Mouse (Mus musculus): ENCODE measurements around the gene Eaf1. TPM values are rescaled to one million over a fixed set of nuclear protein-coding genes. Genes with fewer than 3 reads are reported as not detected.

Gene Eaf1
- polyA plus RNA-seq, 2 experiments = 22.6 to 37.4 TPM

DNA sequence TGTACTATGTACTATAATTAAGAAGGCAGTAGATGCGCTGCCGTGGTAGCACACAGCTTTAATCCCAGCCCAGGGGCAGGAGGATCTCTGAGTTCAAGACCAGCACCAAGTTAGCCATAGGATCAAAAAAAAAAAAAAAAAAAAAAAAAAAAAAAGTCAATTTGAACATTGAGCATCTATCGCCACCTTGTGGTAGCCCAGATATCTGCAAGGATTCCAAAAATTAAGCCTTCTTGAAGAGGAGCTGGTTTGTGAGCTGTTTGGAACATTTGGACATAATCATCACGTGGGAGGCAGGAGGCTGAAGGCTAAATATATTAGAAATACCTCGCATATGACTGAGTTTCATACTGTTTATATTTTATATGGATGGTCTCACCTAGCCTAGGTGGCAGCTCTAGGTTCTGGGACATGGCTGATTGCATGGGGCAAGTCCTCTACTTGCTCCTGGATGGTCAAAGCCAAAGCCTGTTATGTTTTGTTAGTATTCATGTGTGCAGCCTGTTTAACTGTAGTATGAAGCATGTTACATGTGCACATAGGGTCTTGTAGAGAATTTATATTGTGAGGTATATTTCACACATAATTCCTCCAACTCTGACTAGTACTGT, 21.6 kb upstream of the Eaf1 start:
- no peaks in the 10 kb centered on the region for H3K36me3 ChIP-seq (ENCODE audit: control insufficient read depth, insufficient read depth, low read length)
- DNase-seq (ENCODE audit: low spot score) (peak; percentile 81), ATAC-seq (ENCODE audit: low FRiP score, low read depth) (peak; percentile 41; the same call in 1 of the 2 replicates)
- H3K9ac ChIP-seq (ENCODE audit: low read depth, low read length, severe bottlenecking) = no peak overlapping the region
- H3K27ac ChIP-seq (replicated peaks; ENCODE audit: low read depth, low read length) = no peak overlapping the region
- WGBS = 4% methylated on average over 5 of the region's 5 CpGs
- H3K9me3 ChIP-seq (ENCODE audit: control insufficient read depth, low read length) = no peaks in the 10 kb centered on the region
- TF ChIP-seq POLR2A (IDR thresholded peaks at IDR 0.05; ENCODE audit: borderline replicate concordance, extremely low read depth, insufficient read depth, insufficient read length) = no peak
- no peak overlapping the region for H3K4me2 ChIP-seq (replicated peaks; ENCODE audit: low read depth, low read length, severe bottlenecking)
- no peak overlapping the region for H3K4me3 ChIP-seq (replicated peaks; ENCODE audit: low read length)
- no peaks in the 10 kb centered on the region for H3K27me3 ChIP-seq (ENCODE audit: control insufficient read depth, insufficient read depth, low read length)
- H3K4me1 ChIP-seq (ENCODE audit: control insufficient read depth, insufficient read depth, low read length) = no peaks in the 10 kb centered on the region

DNA sequence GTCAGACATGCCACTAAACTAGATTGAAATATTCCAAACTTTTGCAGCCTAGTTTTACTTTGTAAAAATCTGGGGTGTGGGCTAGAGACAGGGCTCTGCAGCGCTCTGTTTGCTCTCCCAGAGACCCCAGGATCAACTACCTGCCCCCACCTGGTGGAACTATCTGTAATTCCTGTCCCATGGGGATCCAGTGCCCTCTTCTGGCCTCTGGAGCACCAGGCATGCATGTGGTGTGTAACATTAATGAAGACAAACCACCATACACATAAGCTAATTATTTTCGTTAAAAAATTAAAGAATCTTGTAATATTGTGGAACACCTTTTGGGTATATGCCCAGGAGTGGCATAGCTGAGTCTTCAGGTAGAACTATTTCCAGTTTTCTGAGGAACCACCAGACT, 20.9 kb upstream of the Eaf1 start:
- TF ChIP-seq POLR2A (IDR thresholded peaks at IDR 0.05; ENCODE audit: borderline replicate concordance, extremely low read depth, insufficient read depth, insufficient read length) = no peak
- H3K9me3 ChIP-seq (ENCODE audit: control insufficient read depth, low read length) = no peaks in the 10 kb centered on the region
- ATAC-seq (ENCODE audit: low FRiP score, low read depth) (no peak), DNase-seq (ENCODE audit: low spot score) (no peak)
- H3K4me3 ChIP-seq (replicated peaks; ENCODE audit: low read length) = no peak overlapping the region
- H3K27ac ChIP-seq (replicated peaks; ENCODE audit: low read depth, low read length) = no peak overlapping the region
- H3K9ac ChIP-seq (ENCODE audit: low read depth, low read length, severe bottlenecking) = no peak overlapping the region
- H3K4me2 ChIP-seq (replicated peaks; ENCODE audit: low read depth, low read length, severe bottlenecking) = no peak overlapping the region
- H3K36me3 ChIP-seq (ENCODE audit: control insufficient read depth, insufficient read depth, low read length) = 0 out of 2 replicates have a peak, but pooled peaks cover 4% of the 10 kb centered on the region
- H3K27me3 ChIP-seq (ENCODE audit: control insufficient read depth, insufficient read depth, low read length) = no peaks in the 10 kb centered on the region
- H3K4me1 ChIP-seq (ENCODE audit: control insufficient read depth, insufficient read depth, low read length) = no peaks in the 10 kb centered on the region
- 82% methylated on average over 2 of the region's 2 CpGs for WGBS

DNA sequence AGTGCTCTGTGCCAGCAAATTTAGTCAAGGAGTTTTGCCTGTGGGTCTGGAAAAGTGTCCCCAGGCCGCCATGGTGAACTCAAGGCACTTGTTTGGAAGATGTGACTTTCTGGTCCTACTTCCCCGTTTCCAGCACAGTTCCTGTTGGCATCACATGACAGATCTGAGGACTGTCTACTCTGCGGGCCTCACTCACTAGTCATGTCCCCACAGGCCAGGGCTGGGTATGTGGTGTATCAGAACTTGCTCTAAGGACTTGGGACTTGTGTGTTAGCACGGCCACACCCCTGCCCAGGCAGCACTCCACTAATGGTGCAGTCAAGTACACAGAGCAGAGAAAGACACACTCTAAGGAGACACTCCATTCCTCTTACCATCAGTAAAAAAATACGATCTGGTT, 11.8 kb upstream of the Eaf1 start:
- TF ChIP-seq POLR2A (IDR thresholded peaks at IDR 0.05; ENCODE audit: borderline replicate concordance, extremely low read depth, insufficient read depth, insufficient read length) = no peak
- Histone ChIP-seq H3K4me2 (replicated peaks; ENCODE audit: low read depth, low read length, severe bottlenecking) (no peak overlapping the region), H3K27me3 (ENCODE audit: control insufficient read depth, insufficient read depth, low read length) (no peaks in the 10 kb centered on the region), H3K4me3 (replicated peaks; ENCODE audit: low read length) (no peak overlapping the region), H3K36me3 (ENCODE audit: control insufficient read depth, insufficient read depth, low read length) (peaks cover 88% of the 10 kb centered on the region), H3K4me1 (ENCODE audit: control insufficient read depth, insufficient read depth, low read length) (no peaks in the 10 kb centered on the region), H3K27ac (replicated peaks; ENCODE audit: low read depth, low read length) (no peak overlapping the region), H3K9me3 (ENCODE audit: control insufficient read depth, low read length) (no peaks in the 10 kb centered on the region), H3K9ac (ENCODE audit: low read depth, low read length, severe bottlenecking) (no peak overlapping the region)
- DNase-seq (ENCODE audit: low spot score) (no peak), ATAC-seq (ENCODE audit: low FRiP score, low read depth) (no peak)
- WGBS = 92% methylated on average over 5 of the region's 5 CpGs

DNA sequence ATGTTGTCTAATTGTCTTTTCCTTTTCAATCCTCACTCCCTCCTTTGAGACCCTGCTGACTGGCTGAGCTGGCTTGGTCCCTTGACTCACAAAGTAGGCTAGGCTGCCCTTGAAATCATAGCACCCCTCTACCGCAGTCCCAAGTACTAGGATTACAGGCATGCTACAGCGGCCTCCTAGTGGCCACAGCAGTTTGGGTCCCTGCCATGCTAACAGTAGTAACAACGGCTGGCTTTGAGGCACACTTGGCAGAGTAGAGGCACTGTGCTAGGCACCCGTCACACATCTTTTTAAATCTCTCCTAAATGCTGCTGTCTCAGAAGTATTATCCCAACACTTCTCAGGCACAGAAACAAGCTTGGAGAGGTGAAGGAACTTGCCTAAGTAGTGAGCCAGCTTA, 7.7 kb upstream of the Eaf1 start:
- peaks cover 90% of the 10 kb centered on the region for H3K36me3 ChIP-seq (ENCODE audit: control insufficient read depth, insufficient read depth, low read length)
- H3K9me3 ChIP-seq (ENCODE audit: control insufficient read depth, low read length) = no peaks in the 10 kb centered on the region
- no peak overlapping the region for H3K27ac ChIP-seq (replicated peaks; ENCODE audit: low read depth, low read length)
- no peaks in the 10 kb centered on the region for H3K27me3 ChIP-seq (ENCODE audit: control insufficient read depth, insufficient read depth, low read length)
- WGBS = 82% methylated on average over 4 of the region's 4 CpGs
- H3K4me1 ChIP-seq (ENCODE audit: control insufficient read depth, insufficient read depth, low read length) = no peaks in the 10 kb centered on the region
- DNase-seq (ENCODE audit: low spot score) = no peak
- ATAC-seq (ENCODE audit: low FRiP score, low read depth) = no peak
- H3K4me2 ChIP-seq (replicated peaks; ENCODE audit: low read depth, low read length, severe bottlenecking) = no peak overlapping the region
- TF ChIP-seq POLR2A (IDR thresholded peaks at IDR 0.05; ENCODE audit: borderline replicate concordance, extremely low read depth, insufficient read depth, insufficient read length) = no peak
- no peak overlapping the region for H3K9ac ChIP-seq (ENCODE audit: low read depth, low read length, severe bottlenecking)
- H3K4me3 ChIP-seq (replicated peaks; ENCODE audit: low read length) = no peak overlapping the region

DNA sequence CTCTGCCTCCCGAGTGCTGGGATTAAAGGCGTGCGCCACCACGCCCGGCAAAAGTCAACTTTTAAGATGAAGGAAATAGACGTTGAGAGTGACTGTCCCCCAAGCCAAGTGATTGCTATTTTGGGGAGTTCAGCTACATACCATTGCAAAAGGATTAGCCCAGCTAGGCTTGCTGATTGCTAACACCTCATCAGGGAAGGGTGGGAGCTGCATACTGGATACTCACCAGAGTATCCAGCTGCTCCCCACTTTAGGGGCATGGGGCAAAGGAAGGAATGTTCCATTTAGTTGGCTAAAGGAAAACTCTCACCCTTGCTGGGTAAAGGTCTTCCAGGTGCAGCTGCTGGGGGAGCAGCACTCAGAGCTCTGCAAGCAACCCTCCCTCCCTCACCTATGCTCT, 6.1 kb upstream of the Eaf1 start:
- no peak for ATAC-seq (ENCODE audit: low FRiP score, low read depth)
- 94% methylated on average over 6 of the region's 6 CpGs for WGBS

More for the DNA sequence above, 6.1 kb upstream of the Eaf1 start:
- Histone ChIP-seq H3K36me3 (ENCODE audit: control insufficient read depth, insufficient read depth, low read length) (peaks cover 85% of the 10 kb centered on the region), H3K9ac (ENCODE audit: low read depth, low read length, severe bottlenecking) (no peak overlapping the region), H3K27me3 (ENCODE audit: control insufficient read depth, insufficient read depth, low read length) (no peaks in the 10 kb centered on the region), H3K4me1 (ENCODE audit: control insufficient read depth, insufficient read depth, low read length) (no peaks in the 10 kb centered on the region), H3K27ac (replicated peaks; ENCODE audit: low read depth, low read length) (no peak overlapping the region), H3K4me2 (replicated peaks; ENCODE audit: low read depth, low read length, severe bottlenecking) (no peak overlapping the region), H3K9me3 (ENCODE audit: control insufficient read depth, low read length) (no peaks in the 10 kb centered on the region), H3K4me3 (replicated peaks; ENCODE audit: low read length) (no peak overlapping the region)
- no peak for TF ChIP-seq POLR2A (IDR thresholded peaks at IDR 0.05; ENCODE audit: borderline replicate concordance, extremely low read depth, insufficient read depth, insufficient read length)
- no peak for DNase-seq (ENCODE audit: low spot score)

Measured in limb, embryonic 14.5 days (tissue).